Mouse (Mus musculus) G1E (cell line): ENCODE results near the gene Slc35e3.

ENCODE experiments used
- CTCF ChIP-seq: IDR thresholded peaks from 2 replicates; pipeline ENCODE4 v1.5.1; 2012; ENCODE audit warnings: low read depth, low read length, inconsistent platforms, mixed read lengths
- GATA1 ChIP-seq: IDR thresholded peaks from 2 replicates; pipeline ENCODE4 v1.6.1; 2012; ENCODE audit warnings: borderline replicate concordance, low read length, inconsistent platforms, mixed read lengths
- GATA2 ChIP-seq: IDR thresholded peaks from 2 replicates; pipeline ENCODE4 v1.6.1; 2012; ENCODE audit warnings: low read depth, low read length, inconsistent platforms, borderline replicate concordance
- TAL1 ChIP-seq: conservative IDR thresholded peaks from 2 replicates; pipeline ENCODE4 v1.6.1; 2012; ENCODE audit warnings: low read depth, low read length, inconsistent platforms, mixed read lengths

DNA sequence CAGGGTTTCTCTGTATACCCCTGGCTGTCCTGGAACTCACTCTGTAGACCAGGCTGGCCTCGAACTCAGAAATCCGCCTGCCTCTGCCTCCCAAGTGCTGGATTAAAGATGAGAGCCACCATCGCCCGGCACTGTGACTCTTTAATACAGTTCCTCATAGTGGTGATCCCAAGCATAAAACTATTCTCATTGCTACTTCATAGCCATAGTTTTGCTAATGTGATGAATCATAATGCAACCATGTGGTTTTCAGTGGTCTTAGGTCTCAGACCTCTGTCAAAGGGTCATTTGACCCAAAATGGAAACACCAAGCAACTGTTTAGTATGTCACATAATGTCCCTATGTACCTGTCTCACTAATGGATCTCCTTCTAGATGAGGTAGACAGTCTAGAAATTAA is 50.6 kb downstream of the Slc35e3 start:
- TF ChIP-seq CTCF (no peak), GATA1 (no peak), TAL1 (no peak), GATA2 (no peak)
